Mouse (Mus musculus): ENCODE results near the gene Gm6358. TPM values are rescaled to one million over a fixed set of nuclear protein-coding genes. Genes with fewer than 3 reads are reported as not detected.

Gm6358 gene
- polyA plus RNA-seq (2017; shearing (Covaris generic)), result not detected

DNA sequence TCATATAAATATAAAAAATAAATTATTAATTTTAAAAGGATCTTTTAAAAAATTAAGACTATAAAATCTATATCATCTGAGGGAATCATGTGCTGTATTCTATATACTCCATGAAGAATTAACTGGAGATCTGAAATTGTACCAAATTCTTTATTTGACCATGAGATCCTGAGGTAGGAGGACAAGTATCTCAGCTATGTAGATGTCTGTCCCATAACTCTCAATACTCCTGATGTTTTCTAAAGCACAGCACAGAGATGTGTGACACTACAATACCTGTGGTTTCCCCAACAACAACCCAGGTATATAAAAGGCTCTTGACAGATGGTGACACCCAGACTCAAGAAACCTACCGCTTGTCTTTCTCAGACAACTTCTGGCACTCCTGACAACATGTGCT is at the start of gene Gm6358:
TSS of gene Gm6358 (plus strand) at position 301 of the 400 bp plus-strand sequence.

DNA sequence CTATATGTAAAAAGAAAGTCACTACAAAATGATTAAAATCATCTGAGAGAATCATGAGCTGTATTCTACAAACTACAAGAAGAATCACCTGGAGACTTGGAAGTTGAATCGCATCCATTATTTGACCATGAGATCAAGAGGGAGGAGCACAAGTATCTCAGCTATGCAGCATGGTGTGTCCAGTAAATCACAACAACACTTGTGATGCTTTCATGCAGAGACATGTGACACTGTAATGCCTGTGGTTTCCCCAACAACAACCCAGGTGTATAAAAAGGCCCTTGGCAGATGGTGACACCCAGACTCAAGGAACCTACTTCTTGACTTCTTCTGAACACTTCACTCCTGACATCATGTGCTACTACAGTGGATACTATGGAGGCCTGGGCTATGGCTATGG is 10.1 kb downstream of the Gm6358 start, which contains the start of gene Gm10061:
TSS of gene Gm10061 (plus strand) at position 301 of the 400 bp plus-strand sequence.

GRCm38 (mm10) chr16:89157652-89158051 is 17.0 kb downstream of the Gm6358 start, which contains the start of gene Gm9789:
Gene Gm9789, plus strand, starts transcription at chr16:89157952.

DNA sequence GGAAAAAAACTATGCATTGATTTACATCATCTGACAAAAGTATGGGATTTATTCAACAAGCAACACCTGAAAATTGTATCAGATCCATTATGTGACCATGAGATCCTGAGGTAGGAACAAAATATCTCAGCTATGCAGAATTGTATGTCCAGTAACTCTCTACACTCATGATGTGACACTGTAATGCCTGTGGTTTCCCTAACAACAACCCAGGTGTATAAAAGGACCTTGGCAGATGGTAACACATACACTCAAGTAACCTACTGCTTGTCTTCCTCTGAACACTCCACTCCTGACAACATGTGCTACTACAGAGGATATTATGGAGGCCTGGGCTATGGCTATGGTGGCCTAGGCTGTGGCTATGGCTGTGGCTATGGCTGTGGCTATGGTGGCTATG is 28.5 kb downstream of the Gm6358 start, which contains the start of gene Gm7735:
TSS of gene Gm7735 (plus strand) at position 301 of the 400 bp plus-strand sequence.

DNA sequence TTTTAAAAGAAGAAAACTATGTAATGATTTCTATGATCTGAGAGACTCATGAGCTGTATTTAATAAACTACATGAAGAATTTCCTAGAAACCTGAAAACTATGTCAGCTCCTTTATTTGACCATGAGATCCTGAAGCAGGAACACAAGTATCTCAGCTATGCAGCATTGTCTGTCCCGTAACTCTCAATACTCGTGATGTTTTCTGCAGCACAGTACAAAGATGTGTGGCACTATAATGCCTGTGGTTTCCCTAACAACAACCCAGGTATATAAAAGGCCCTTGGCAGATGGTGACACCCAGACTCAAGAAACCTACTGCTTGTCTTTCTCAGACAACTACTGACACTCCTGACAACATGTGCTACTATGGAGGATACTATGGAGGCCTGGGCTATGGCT is 33.8 kb downstream of the Gm6358 start, which contains the start of gene 1110057P08Rik:
TSS of gene 1110057P08Rik (plus strand) at position 301 of the 400 bp plus-strand sequence.

Other genes starting within 250 kb of the Gm6358 start
- not detected for gene Krtap19-5, start 244.4 kb upstream of the Gm6358 start, polyA plus RNA-seq (2017; shearing (Covaris generic))
- gene Krtap19-9b, start 208.6 kb upstream of the Gm6358 start, polyA plus RNA-seq (2017; shearing (Covaris generic)), result not detected
- gene Krtap16-3, start 178.0 kb upstream of the Gm6358 start, polyA plus RNA-seq (2017; shearing (Covaris generic)), result not detected
- gene Krtap22-2, start 130.1 kb upstream of the Gm6358 start, polyA plus RNA-seq (2017; shearing (Covaris generic)), result not detected
- not detected for gene Gm10229, start 125.6 kb upstream of the Gm6358 start, polyA plus RNA-seq (2017; shearing (Covaris generic))
- gene Krtap6-1, start 109.2 kb upstream of the Gm6358 start, polyA plus RNA-seq (2017; shearing (Covaris generic)), result not detected
- not detected for gene Gm10228, start 99.4 kb upstream of the Gm6358 start, polyA plus RNA-seq (2017; shearing (Covaris generic))
- not detected for gene Krtap6-5, start 93.0 kb upstream of the Gm6358 start, polyA plus RNA-seq (2017; shearing (Covaris generic))
- gene 1110025L11Rik, start 76.8 kb upstream of the Gm6358 start, polyA plus RNA-seq (2017; shearing (Covaris generic)), result not detected
- not detected for gene Krtap6-3, start 56.8 kb upstream of the Gm6358 start, polyA plus RNA-seq (2017; shearing (Covaris generic))
- not detected for gene Gm10061, start 10.2 kb downstream of the Gm6358 start, polyA plus RNA-seq (2017; shearing (Covaris generic))
- gene Gm9789, start 17.1 kb downstream of the Gm6358 start, polyA plus RNA-seq (2017; shearing (Covaris generic)), result not detected
- not detected for gene Gm7735, start 28.6 kb downstream of the Gm6358 start, polyA plus RNA-seq (2017; shearing (Covaris generic))
- not detected for gene 1110057P08Rik, start 33.9 kb downstream of the Gm6358 start, polyA plus RNA-seq (2017; shearing (Covaris generic))
- gene Krtap20-2, start 65.0 kb downstream of the Gm6358 start, polyA plus RNA-seq (2017; shearing (Covaris generic)), result not detected